Mouse (Mus musculus): ENCODE data around the gene Insc. TPM values are rescaled to one million over a fixed set of nuclear protein-coding genes. Genes with fewer than 3 reads are reported as not detected.

Gene Insc
- polyA plus RNA-seq, 1 experiment from 2014 or later, result 1.2 TPM

DNA sequence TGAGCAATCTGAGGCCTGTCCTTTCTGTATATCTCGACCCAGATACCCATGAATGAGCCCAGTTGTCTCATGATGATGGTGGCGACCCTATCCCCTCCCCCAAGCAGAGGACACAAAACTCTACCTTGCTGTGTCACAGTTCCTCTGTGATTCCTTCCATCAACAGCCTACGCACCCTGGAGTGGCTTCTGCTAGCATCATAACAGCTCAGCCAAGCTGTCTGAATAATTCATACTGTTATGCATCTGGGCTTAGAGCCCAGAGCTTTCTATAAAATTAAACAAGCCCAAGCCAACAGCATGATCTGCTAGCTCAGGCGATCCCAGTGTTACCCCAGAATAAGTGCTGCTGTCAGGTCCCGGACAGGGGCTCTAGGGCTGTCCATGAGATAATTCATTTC is 63.8 kb downstream of the Insc start:
- WGBS, result 65% methylated on average over 5 of the region's 5 CpGs

DNA sequence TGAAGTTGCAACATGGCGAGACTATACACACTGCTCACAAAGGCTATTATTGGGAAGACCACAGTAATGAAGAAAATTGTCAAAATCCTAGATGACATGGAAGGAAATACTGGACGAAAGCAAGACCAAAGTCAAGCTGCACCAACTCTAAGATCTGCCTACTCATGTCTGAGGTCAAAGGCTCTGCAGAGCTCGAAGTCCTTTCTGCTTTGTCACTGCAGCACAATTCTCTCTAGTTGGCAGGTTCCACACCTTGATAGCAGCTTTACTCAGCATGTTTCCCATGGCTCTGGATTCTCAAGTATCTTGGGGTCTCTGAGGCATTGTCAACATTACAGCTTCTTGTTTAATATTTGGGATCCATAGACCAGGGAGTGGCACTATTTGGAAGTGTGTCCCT is 64.8 kb downstream of the Insc start:
- no peak overlapping the region for H3K9ac ChIP-seq (replicated peaks; ENCODE audit: low read depth, low read length)
- no peaks in the 10 kb centered on the region for H3K9me3 ChIP-seq (ENCODE audit: control insufficient read depth, low read length)
- ATAC-seq, result no peak
- H3K27ac ChIP-seq (ENCODE audit: low read length), result no peak overlapping the region
- H3K36me3 ChIP-seq (ENCODE audit: control insufficient read depth, insufficient read depth), result no peaks in the 10 kb centered on the region
- 86% methylated on average over 3 of the region's 3 CpGs for WGBS
- H3K4me2 ChIP-seq (ENCODE audit: low read length), result no peak overlapping the region
- H3K4me1 ChIP-seq (replicated peaks; ENCODE audit: control insufficient read depth, insufficient read depth, low read length), result no peaks in the 10 kb centered on the region
- no peaks in the 10 kb centered on the region for H3K27me3 ChIP-seq (replicated peaks; ENCODE audit: control insufficient read depth, insufficient read depth, low read length)
- H3K4me3 ChIP-seq (replicated peaks; ENCODE audit: low read length), result no peak overlapping the region

More for the DNA sequence above, 63.8 kb downstream of the Insc start:
- Histone ChIP-seq H3K27ac (ENCODE audit: low read length) (no peak overlapping the region), H3K9ac (replicated peaks; ENCODE audit: low read depth, low read length) (no peak overlapping the region), H3K4me1 (replicated peaks; ENCODE audit: control insufficient read depth, insufficient read depth, low read length) (peaks cover 3% of the 10 kb centered on the region; the same call in 1 of the 2 replicates), H3K9me3 (ENCODE audit: control insufficient read depth, low read length) (no peaks in the 10 kb centered on the region), H3K4me3 (replicated peaks; ENCODE audit: low read length) (no peak overlapping the region), H3K4me2 (ENCODE audit: low read length) (no peak overlapping the region), H3K36me3 (ENCODE audit: control insufficient read depth, insufficient read depth) (no peaks in the 10 kb centered on the region), H3K27me3 (replicated peaks; ENCODE audit: control insufficient read depth, insufficient read depth, low read length) (no peaks in the 10 kb centered on the region)
- peak; percentile 55; the same call in 1 of the 2 replicates for ATAC-seq

DNA sequence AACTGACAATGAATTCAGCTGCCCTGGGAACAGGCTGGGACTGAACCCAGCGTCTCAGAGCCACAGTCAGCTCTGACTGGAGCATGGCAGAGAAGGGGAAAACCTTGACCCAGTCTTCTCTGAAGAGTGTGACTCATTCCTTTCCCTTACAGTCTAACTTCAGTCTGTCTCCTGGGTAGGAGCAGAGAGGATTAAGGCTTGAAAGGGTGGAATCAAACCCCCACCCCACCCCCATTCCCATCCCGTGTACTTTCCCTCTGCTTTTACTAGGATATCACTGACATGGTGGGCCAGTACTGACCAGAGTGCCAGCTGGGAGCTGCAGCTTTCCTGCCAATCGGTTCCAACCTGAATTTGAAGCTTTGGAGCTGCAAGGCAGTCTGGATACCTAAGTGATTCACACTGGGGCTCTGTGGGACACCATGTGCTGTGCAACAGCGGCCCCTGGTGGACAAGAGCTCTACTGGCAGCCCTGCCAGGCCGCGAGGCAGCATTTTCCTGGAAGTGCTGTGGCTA is 73.9 kb downstream of the Insc start:
- H3K4me1 ChIP-seq (replicated peaks; ENCODE audit: control insufficient read depth, insufficient read depth, low read length), result no peaks in the 10 kb centered on the region; the same call in 1 of the 2 replicates
- ATAC-seq, result peak; percentile 97
- H3K4me2 ChIP-seq (ENCODE audit: low read length), result no peak overlapping the region

DNA sequence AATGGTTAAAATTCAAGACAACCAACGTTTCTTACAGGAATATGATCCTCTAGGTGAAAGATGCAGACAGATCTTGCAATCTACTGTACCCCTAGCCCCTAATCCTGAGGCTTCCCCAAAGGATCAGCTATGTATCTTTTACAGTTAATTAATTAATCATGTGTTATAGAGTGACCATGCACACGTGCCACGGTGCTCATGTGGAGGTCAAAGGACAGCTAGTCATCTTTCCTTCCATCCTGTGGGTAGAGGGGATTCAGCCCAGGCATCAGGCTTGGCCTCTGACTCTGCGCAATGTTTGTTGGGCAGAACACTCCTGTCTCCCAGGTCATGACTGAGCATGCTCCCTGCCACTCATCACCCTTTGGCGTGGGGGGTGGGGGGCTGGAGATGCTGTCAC is 74.4 kb downstream of the Insc start:
- no peaks in the 10 kb centered on the region for H3K9me3 ChIP-seq (ENCODE audit: control insufficient read depth, low read length)
- no peak overlapping the region for H3K9ac ChIP-seq (replicated peaks; ENCODE audit: low read depth, low read length)
- no peaks in the 10 kb centered on the region; the same call in 1 of the 2 replicates for H3K4me1 ChIP-seq (replicated peaks; ENCODE audit: control insufficient read depth, insufficient read depth, low read length)
- ATAC-seq, result peak; percentile 32; the same call in 1 of the 2 replicates
- no peak overlapping the region for H3K27ac ChIP-seq (ENCODE audit: low read length)
- WGBS, result 38% methylated on average over 5 of the region's 5 CpGs
- H3K4me2 ChIP-seq (ENCODE audit: low read length), result no peak overlapping the region
- no peak overlapping the region for H3K4me3 ChIP-seq (replicated peaks; ENCODE audit: low read length)
- H3K27me3 ChIP-seq (replicated peaks; ENCODE audit: control insufficient read depth, insufficient read depth, low read length), result no peaks in the 10 kb centered on the region
- no peaks in the 10 kb centered on the region for H3K36me3 ChIP-seq (ENCODE audit: control insufficient read depth, insufficient read depth)

More for the DNA sequence above, 73.9 kb downstream of the Insc start:
- 11% methylated on average over 6 of the region's 6 CpGs for WGBS
- no peak overlapping the region for H3K27ac ChIP-seq (ENCODE audit: low read length)
- no peaks in the 10 kb centered on the region for H3K27me3 ChIP-seq (replicated peaks; ENCODE audit: control insufficient read depth, insufficient read depth, low read length)
- no peak overlapping the region for H3K9ac ChIP-seq (replicated peaks; ENCODE audit: low read depth, low read length)
- no peaks in the 10 kb centered on the region for H3K36me3 ChIP-seq (ENCODE audit: control insufficient read depth, insufficient read depth)
- H3K9me3 ChIP-seq (ENCODE audit: control insufficient read depth, low read length), result no peaks in the 10 kb centered on the region
- no peak overlapping the region for H3K4me3 ChIP-seq (replicated peaks; ENCODE audit: low read length)

GRCm38 (mm10) chr7:114818351-114818750 is 74.9 kb downstream of the Insc start:
- Histone ChIP-seq H3K4me2 (ENCODE audit: low read length) (no peak overlapping the region), H3K4me3 (replicated peaks; ENCODE audit: low read length) (no peak overlapping the region), H3K4me1 (replicated peaks; ENCODE audit: control insufficient read depth, insufficient read depth, low read length) (no peaks in the 10 kb centered on the region; the same call in 1 of the 2 replicates), H3K9ac (replicated peaks; ENCODE audit: low read depth, low read length) (no peak overlapping the region), H3K27me3 (replicated peaks; ENCODE audit: control insufficient read depth, insufficient read depth, low read length) (no peaks in the 10 kb centered on the region), H3K9me3 (ENCODE audit: control insufficient read depth, low read length) (no peaks in the 10 kb centered on the region), H3K36me3 (ENCODE audit: control insufficient read depth, insufficient read depth) (no peaks in the 10 kb centered on the region), H3K27ac (ENCODE audit: low read length) (no peak overlapping the region)
- ATAC-seq, result no peak
- 70% methylated on average over 3 of the region's 3 CpGs for WGBS

GRCm38 (mm10) chr7:114818836-114819235 is 75.3 kb downstream of the Insc start:
- no peak overlapping the region for H3K9ac ChIP-seq (replicated peaks; ENCODE audit: low read depth, low read length)
- no peak overlapping the region for H3K27ac ChIP-seq (ENCODE audit: low read length)
- no peaks in the 10 kb centered on the region for H3K9me3 ChIP-seq (ENCODE audit: control insufficient read depth, low read length)
- 77% methylated on average over 8 of the region's 8 CpGs for WGBS
- H3K27me3 ChIP-seq (replicated peaks; ENCODE audit: control insufficient read depth, insufficient read depth, low read length), result no peaks in the 10 kb centered on the region
- H3K4me2 ChIP-seq (ENCODE audit: low read length), result no peak overlapping the region
- no peak overlapping the region for H3K4me3 ChIP-seq (replicated peaks; ENCODE audit: low read length)
- H3K4me1 ChIP-seq (replicated peaks; ENCODE audit: control insufficient read depth, insufficient read depth, low read length), result no peaks in the 10 kb centered on the region; the same call in 1 of the 2 replicates
- ATAC-seq, result no peak
- H3K36me3 ChIP-seq (ENCODE audit: control insufficient read depth, insufficient read depth), result no peaks in the 10 kb centered on the region

DNA sequence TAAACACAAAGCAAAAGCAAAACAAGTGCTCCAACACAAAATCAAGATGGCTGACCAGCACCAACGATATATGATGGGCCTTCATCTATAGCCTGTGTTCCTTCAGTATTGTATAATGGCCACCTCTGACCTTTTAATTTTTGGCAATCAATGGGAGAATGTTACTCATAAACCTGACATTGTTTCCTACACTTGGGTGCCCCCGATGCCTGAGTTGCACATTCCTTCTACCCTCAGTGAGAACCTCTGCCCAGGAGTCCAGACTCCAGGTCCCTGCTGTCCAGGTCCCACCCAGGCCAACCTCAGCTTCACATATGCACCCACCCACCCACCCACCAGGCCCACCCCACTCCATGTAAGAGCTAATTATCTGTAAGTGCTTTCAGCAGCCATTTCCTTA is 79.2 kb downstream of the Insc start:
- WGBS, result 81% methylated on average over 2 of the region's 2 CpGs
- Histone ChIP-seq H3K27me3 (replicated peaks; ENCODE audit: control insufficient read depth, insufficient read depth, low read length) (no peaks in the 10 kb centered on the region), H3K9ac (replicated peaks; ENCODE audit: low read depth, low read length) (no peak overlapping the region), H3K4me3 (replicated peaks; ENCODE audit: low read length) (no peak overlapping the region), H3K27ac (ENCODE audit: low read length) (no peak overlapping the region), H3K9me3 (ENCODE audit: control insufficient read depth, low read length) (no peaks in the 10 kb centered on the region), H3K4me1 (replicated peaks; ENCODE audit: control insufficient read depth, insufficient read depth, low read length) (no peaks in the 10 kb centered on the region; the same call in 1 of the 2 replicates), H3K36me3 (ENCODE audit: control insufficient read depth, insufficient read depth) (no peaks in the 10 kb centered on the region), H3K4me2 (ENCODE audit: low read length) (no peak overlapping the region)
- no peak for ATAC-seq

- ATAC-seq, result no peak
- H3K9me3 ChIP-seq (ENCODE audit: control insufficient read depth, low read length), result no peaks in the 10 kb centered on the region
- H3K36me3 ChIP-seq (ENCODE audit: control insufficient read depth, insufficient read depth), result no peaks in the 10 kb centered on the region
- no peak overlapping the region for H3K9ac ChIP-seq (replicated peaks; ENCODE audit: low read depth, low read length)
- 67% methylated on average over 4 of the region's 4 CpGs for WGBS
- no peak overlapping the region for H3K4me2 ChIP-seq (ENCODE audit: low read length)
- H3K27me3 ChIP-seq (replicated peaks; ENCODE audit: control insufficient read depth, insufficient read depth, low read length), result no peaks in the 10 kb centered on the region
- H3K27ac ChIP-seq (ENCODE audit: low read length), result no peak overlapping the region
- no peaks in the 10 kb centered on the region for H3K4me1 ChIP-seq (replicated peaks; ENCODE audit: control insufficient read depth, insufficient read depth, low read length)
- H3K4me3 ChIP-seq (replicated peaks; ENCODE audit: low read length), result no peak overlapping the region
These were observed 83.9 kb downstream of the Insc start for GRCm38 (mm10) chr7:114827360-114827759.

DNA sequence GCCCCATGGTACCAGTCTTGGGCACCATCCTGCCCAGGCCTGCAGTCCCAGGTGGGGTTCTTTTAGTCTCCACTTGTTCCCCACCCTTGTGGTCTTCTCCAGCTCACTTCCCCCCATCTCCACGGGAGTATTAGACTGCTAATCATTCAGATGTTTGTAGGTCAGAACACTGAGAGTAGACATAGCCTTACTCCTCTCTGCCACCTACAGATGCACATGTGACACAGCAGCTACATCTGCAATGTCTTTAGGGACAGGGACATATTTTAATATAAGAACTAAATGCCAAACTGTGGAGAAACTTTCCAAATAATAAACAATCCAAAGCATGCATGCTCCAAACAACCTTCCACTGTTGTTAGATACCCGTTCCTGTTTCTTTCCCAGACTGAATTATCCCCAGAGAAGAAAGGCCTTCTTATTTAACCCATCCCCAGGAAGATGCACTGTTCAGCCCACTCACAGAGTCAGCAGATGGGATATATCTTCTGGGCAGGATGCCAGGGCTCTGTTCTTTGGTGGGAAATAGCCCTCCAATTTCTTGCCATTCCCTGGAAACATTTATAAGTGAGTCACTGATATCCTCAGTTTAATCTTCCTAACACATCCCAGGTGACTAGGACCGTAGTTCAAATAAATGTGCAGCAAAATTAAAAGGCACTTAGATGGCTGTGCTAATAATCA is 88.9 kb downstream of the Insc start:
- H3K4me3 ChIP-seq (replicated peaks; ENCODE audit: low read length), result no peak overlapping the region
- 52% methylated on average over 3 of the region's 3 CpGs for WGBS
- no peak overlapping the region for H3K4me2 ChIP-seq (ENCODE audit: low read length)
- no peak overlapping the region for H3K9ac ChIP-seq (replicated peaks; ENCODE audit: low read depth, low read length)
- H3K4me1 ChIP-seq (replicated peaks; ENCODE audit: control insufficient read depth, insufficient read depth, low read length), result no peaks in the 10 kb centered on the region
- no peak overlapping the region for H3K27ac ChIP-seq (ENCODE audit: low read length)
- H3K36me3 ChIP-seq (ENCODE audit: control insufficient read depth, insufficient read depth), result no peaks in the 10 kb centered on the region
- H3K9me3 ChIP-seq (ENCODE audit: control insufficient read depth, low read length), result no peaks in the 10 kb centered on the region
- ATAC-seq, result no peak
- H3K27me3 ChIP-seq (replicated peaks; ENCODE audit: control insufficient read depth, insufficient read depth, low read length), result no peaks in the 10 kb centered on the region

Data from forebrain, embryonic 16.5 days (tissue).